Mouse (Mus musculus) spleen, postnatal 36 days (tissue): ENCODE results near the gene Prss8.
"Not testable (repeated sequence)": the region's sequence is repeated elsewhere in the genome, so short reads cannot be mapped to it uniquely, and the experiment has no call there.

Source experiments
- DNase-seq, 2 experiments: peaks; one replicate each; pipeline ENCODE4 v3.0.0; 2022; ENCODE audit warnings: low spot score in 2 of 2, mixed read lengths in 1 of 2

The Prss8 gene

GRCm38 (mm10) chr7:127929923-127930322 is at the start of gene Prss8:
Prss8 (minus strand) TSS chr7:127930104.
- DNase-seq, result no peak

- DNase-seq, result no peak
Observed at GRCm38 (mm10) chr7:127978856-127979255, 49.0 kb upstream of the Prss8 start.

- no peak for DNase-seq
Observed at GRCm38 (mm10) chr7:127974413-127974930, 44.6 kb upstream of the Prss8 start.

- peak; percentile 66 to 76 for DNase-seq
Observed at GRCm38 (mm10) chr7:127967922-127968828, 38.3 kb upstream of the Prss8 start.

GRCm38 (mm10) chr7:127967004-127967921 is 37.4 kb upstream of the Prss8 start, which contains the start of gene Fus:
Fus (plus strand) TSS chr7:127967457.
- DNase-seq, result peak; percentile 92 to 95

GRCm38 (mm10) chr7:127966371-127966918 is 36.5 kb upstream of the Prss8 start:
- no peak for DNase-seq

- DNase-seq, result no peak
Observed at GRCm38 (mm10) chr7:127959364-127959763, 29.5 kb upstream of the Prss8 start.

- DNase-seq, result no peak
Observed at GRCm38 (mm10) chr7:127952864-127953581, 23.1 kb upstream of the Prss8 start.

GRCm38 (mm10) chr7:127946470-127947023 is 16.6 kb upstream of the Prss8 start, which contains the start of gene Prss36:
Prss36 (minus strand) TSS chr7:127946725.
- DNase-seq, result no peak

- no peak for DNase-seq
Observed at GRCm38 (mm10) chr7:127944614-127945013, 14.7 kb upstream of the Prss8 start.

- DNase-seq, result not testable (repeated sequence)
Observed at GRCm38 (mm10) chr7:127942097-127942496, 12.2 kb upstream of the Prss8 start.

- no peak for DNase-seq
Observed at GRCm38 (mm10) chr7:127936216-127936884, 6.4 kb upstream of the Prss8 start.

GRCm38 (mm10) chr7:127935748-127936159 is 5.8 kb upstream of the Prss8 start:
- DNase-seq, result no peak

GRCm38 (mm10) chr7:127935028-127935722 is 5.3 kb upstream of the Prss8 start:
- peak; percentile 96 for DNase-seq

- no peak for DNase-seq
Observed at GRCm38 (mm10) chr7:127934075-127934474, 4.2 kb upstream of the Prss8 start.

- no peak for DNase-seq
Observed at GRCm38 (mm10) chr7:127932273-127933031, 2.5 kb upstream of the Prss8 start.

- no peak for DNase-seq
Observed at GRCm38 (mm10) chr7:127931351-127932135, 1.6 kb upstream of the Prss8 start.

- DNase-seq, result no peak
Observed at GRCm38 (mm10) chr7:127930636-127931035, 732 bp upstream of the Prss8 start.
